Comparison of ENCODE assay signal across 9 mouse cellular contexts in the genomic region with DNA sequence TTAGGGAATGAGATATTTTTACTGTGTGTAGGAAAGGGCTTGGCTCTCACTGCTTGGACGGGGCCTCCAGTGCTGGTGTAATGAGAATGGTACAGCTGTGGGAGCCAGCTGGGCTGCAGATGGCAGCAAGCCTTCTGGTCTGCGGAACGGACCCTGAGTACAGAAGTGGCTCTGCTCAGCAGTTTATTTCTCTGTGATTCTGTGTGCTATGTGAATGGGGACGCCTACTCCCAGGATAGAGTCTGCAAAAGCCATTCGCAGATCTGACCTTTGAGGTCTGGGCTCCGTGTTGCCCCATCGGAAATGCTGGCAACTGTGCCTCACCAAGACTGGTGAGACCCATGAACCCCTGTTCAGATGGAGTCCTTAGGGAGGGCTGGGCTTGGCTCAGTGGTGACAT. TPM values are rescaled to one million over a fixed set of nuclear protein-coding genes. Genes with fewer than 3 reads are reported as not detected.
DNase-seq lines count a peak whose midpoint lies in the region; ATAC-seq and TF ChIP-seq lines count a peak whose summit lies in the region.
"Had no signal": no experiment of that assay in that cellular context is flagged by ENCODE, and none has a peak within 500 bp of the region (broad histone marks: within the 10 kb centered on the region; RNA-seq: fewer than 3 reads in every experiment).

No protein-coding gene starts in this region.

- peak overlapping the region; percentile 4; the same call in 1 of the 2 replicates for H3K9ac ChIP-seq in heart, embryonic 16.5 days (ENCODE audit: low read length)
- H3K9ac ChIP-seq in embryonic facial prominence, embryonic 13.5 days = no peak overlapping the region
- H3K9ac ChIP-seq in intestine, embryonic 15.5 days = no peak overlapping the region
- H3K9ac ChIP-seq in midbrain, embryonic 15.5 days = no peak overlapping the region
- H3K9ac ChIP-seq in liver, postnatal 0 days (replicated peaks) = no peak overlapping the region
- H3K9ac ChIP-seq: liver, embryonic 14.5 days had no signal

- TF ChIP-seq CTCF in cerebellum, adult 2 months (IDR thresholded peaks at IDR 0.05; ENCODE audit: borderline replicate concordance, insufficient read depth, low read depth, low read length) = no peak
- no peak for TF ChIP-seq CTCF in liver, postnatal 0 days (IDR thresholded peaks at IDR 0.05; ENCODE audit: low read depth)

- no peaks in the 10 kb centered on the region for H3K9me3 ChIP-seq in heart, embryonic 16.5 days (replicated peaks; ENCODE audit: control insufficient read depth, low read length)
- no peaks in the 10 kb centered on the region for H3K9me3 ChIP-seq in embryonic facial prominence, embryonic 13.5 days
- H3K9me3 ChIP-seq in intestine, embryonic 15.5 days = no peaks in the 10 kb centered on the region
- no peaks in the 10 kb centered on the region for H3K9me3 ChIP-seq in midbrain, embryonic 15.5 days
- no peaks in the 10 kb centered on the region for H3K9me3 ChIP-seq in liver, postnatal 0 days (ENCODE audit: low read length)

- no peak for DNase-seq in heart, postnatal 4 days
- no peak for DNase-seq in urinary bladder, postnatal 36 days (ENCODE audit: low spot score in 2 of 2)
- DNase-seq in cerebellum, adult 2 months = no peak
- DNase-seq in liver, postnatal 0 days = no peak

- H3K27me3 ChIP-seq in heart, embryonic 16.5 days (ENCODE audit: control insufficient read depth, insufficient read depth, low read length) = peaks cover 17% of the 10 kb centered on the region
- H3K27me3 ChIP-seq in embryonic facial prominence, embryonic 13.5 days = peaks cover 45% of the 10 kb centered on the region
- no peaks in the 10 kb centered on the region for H3K27me3 ChIP-seq in intestine, embryonic 15.5 days (replicated peaks)
- H3K27me3 ChIP-seq in midbrain, embryonic 15.5 days (replicated peaks) = 0 out of 2 replicates have a peak, but pooled peaks cover 10% of the 10 kb centered on the region
- H3K27me3 ChIP-seq in cerebellum, adult 2 months (ENCODE audit: control insufficient read depth, insufficient read depth, low read length) = no peaks in the 10 kb centered on the region
- H3K27me3 ChIP-seq in liver, postnatal 0 days (ENCODE audit: insufficient read depth, low read length) = peaks cover 32% of the 10 kb centered on the region

- ATAC-seq in heart, embryonic 16.5 days (replicated peaks; ENCODE audit: extremely low read depth, insufficient read depth, low FRiP score) = no peak
- ATAC-seq in embryonic facial prominence, embryonic 13.5 days (ENCODE audit: insufficient number of reproducible peaks, insufficient read depth, low FRiP score, low TSS enrichment, low read depth) = peak; percentile 56; the same call in 1 of the 2 replicates
- ATAC-seq in intestine, embryonic 15.5 days = no peak
- ATAC-seq in midbrain, embryonic 15.5 days (replicated peaks) = peak; percentile 31; the same call in 1 of the 2 replicates
- ATAC-seq in liver, postnatal 0 days = no peak

- WGBS in heart, embryonic 16.5 days = 55% methylated on average over 7 of the region's 7 CpGs
- WGBS in embryonic facial prominence, embryonic 13.5 days = 20% methylated on average over 7 of the region's 7 CpGs
- WGBS in intestine, embryonic 15.5 days = 23% methylated on average over 7 of the region's 7 CpGs
- WGBS in midbrain, embryonic 15.5 days = 36% methylated on average over 7 of the region's 7 CpGs
- 30% methylated on average over 7 of the region's 7 CpGs for WGBS in cerebellum, adult 2 months
- WGBS in liver, postnatal 0 days (ENCODE audit: insufficient replicate concordance) = 66% methylated on average over 7 of the region's 7 CpGs

- peaks cover 11% of the 10 kb centered on the region for H3K4me1 ChIP-seq in heart, embryonic 16.5 days (ENCODE audit: control insufficient read depth, insufficient read depth, low read length)
- peaks cover 34% of the 10 kb centered on the region for H3K4me1 ChIP-seq in embryonic facial prominence, embryonic 13.5 days
- peaks cover 13% of the 10 kb centered on the region; the same call in 1 of the 2 replicates for H3K4me1 ChIP-seq in intestine, embryonic 15.5 days (replicated peaks)
- H3K4me1 ChIP-seq in midbrain, embryonic 15.5 days = peaks cover 31% of the 10 kb centered on the region
- H3K4me1 ChIP-seq in cerebellum, adult 2 months (ENCODE audit: control insufficient read depth, insufficient read depth, low read length) = no peaks in the 10 kb centered on the region
- H3K4me1 ChIP-seq in liver, postnatal 0 days (ENCODE audit: insufficient read depth) = peaks cover 12% of the 10 kb centered on the region

- TF ChIP-seq POLR2A in cerebellum, adult 2 months (IDR thresholded peaks at IDR 0.05; ENCODE audit: borderline replicate concordance, insufficient read depth, low read length) = no peak

- peak overlapping the region; percentile 66 for H3K4me3 ChIP-seq in heart, embryonic 16.5 days (ENCODE audit: low read length)
- H3K4me3 ChIP-seq in embryonic facial prominence, embryonic 13.5 days = peak overlapping the region; percentile 62
- peak overlapping the region; percentile 75 for H3K4me3 ChIP-seq in intestine, embryonic 15.5 days (replicated peaks)
- peak overlapping the region; percentile 65 for H3K4me3 ChIP-seq in midbrain, embryonic 15.5 days
- no peak overlapping the region for H3K4me3 ChIP-seq in cerebellum, adult 2 months (replicated peaks; ENCODE audit: insufficient read depth, low read depth, low read length)
- H3K4me3 ChIP-seq in liver, postnatal 0 days (ENCODE audit: low read depth, low read length) = no peak overlapping the region

- peak overlapping the region; percentile 27; the same call in 1 of the 2 replicates for H3K27ac ChIP-seq in heart, embryonic 16.5 days (ENCODE audit: low read length)
- H3K27ac ChIP-seq in embryonic facial prominence, embryonic 13.5 days = no peak overlapping the region
- H3K27ac ChIP-seq in intestine, embryonic 15.5 days = no peak overlapping the region
- no peak overlapping the region for H3K27ac ChIP-seq in midbrain, embryonic 15.5 days
- no peak overlapping the region for H3K27ac ChIP-seq in cerebellum, adult 2 months (ENCODE audit: insufficient read depth, low read length)
- H3K27ac ChIP-seq in liver, postnatal 0 days (ENCODE audit: low read depth) = no peak overlapping the region
- H3K27ac ChIP-seq: liver, embryonic 14.5 days had no signal

- no peak for TF ChIP-seq EP300 in liver, postnatal 0 days (IDR thresholded peaks at IDR 0.05; ENCODE audit: low read depth)

- H3K36me3 ChIP-seq in heart, embryonic 16.5 days (ENCODE audit: control insufficient read depth, insufficient read depth) = no peaks in the 10 kb centered on the region
- peaks cover 8% of the 10 kb centered on the region for H3K36me3 ChIP-seq in embryonic facial prominence, embryonic 13.5 days
- 0 out of 2 replicates have a peak, but pooled peaks cover 6% of the 10 kb centered on the region for H3K36me3 ChIP-seq in intestine, embryonic 15.5 days
- H3K36me3 ChIP-seq in midbrain, embryonic 15.5 days (replicated peaks) = no peaks in the 10 kb centered on the region
- no peaks in the 10 kb centered on the region for H3K36me3 ChIP-seq in liver, postnatal 0 days (replicated peaks; ENCODE audit: insufficient read depth, low read length)

- H3K4me2 ChIP-seq in heart, embryonic 16.5 days (ENCODE audit: low read depth, low read length) = peak overlapping the region; percentile 87
- peak overlapping the region; percentile 83 for H3K4me2 ChIP-seq in embryonic facial prominence, embryonic 13.5 days
- H3K4me2 ChIP-seq in intestine, embryonic 15.5 days (replicated peaks) = peak overlapping the region; percentile 95
- peak overlapping the region; percentile 79 for H3K4me2 ChIP-seq in midbrain, embryonic 15.5 days
- no peak overlapping the region for H3K4me2 ChIP-seq in liver, postnatal 0 days (ENCODE audit: low read depth, low read length)

RNA-seq across cellular contexts. Expression of a gene that starts 2.7 kb away (rescaled TPM):
- 9.1 and 12.2 TPM in 2 replicates for polyA plus RNA-seq in heart, embryonic 16.5 days (2015; fragmentation: Nextera tagmentation; extraction: Ambion mirVana)
- total RNA-seq in heart, postnatal 4 days (2021) = 1 to 10 TPM; 2.4 TPM
- 9.4 and 10.0 TPM in 2 replicates for polyA plus RNA-seq in embryonic facial prominence, embryonic 13.5 days (2015; fragmentation: Nextera tagmentation; extraction: Ambion mirVana)
- 9.7 and 10.6 TPM in 2 replicates for polyA plus RNA-seq in intestine, embryonic 15.5 days (2015; fragmentation: Nextera tagmentation; extraction: Ambion mirVana)
- polyA plus RNA-seq in midbrain, embryonic 15.5 days (2015; fragmentation: Nextera tagmentation; extraction: Ambion mirVana) = 5.0 and 6.2 TPM in 2 replicates
- polyA plus RNA-seq in cerebellum, adult 2 months (2012; rRNA removed) = 2.6 and 3.1 TPM in 2 replicates
- 0.26 and 0.50 TPM in 2 replicates for polyA plus RNA-seq in liver, postnatal 0 days (2015; fragmentation: Nextera tagmentation; extraction: Ambion mirVana)

RNA-seq across cellular contexts. Expression of a gene that starts 30.1 kb away (rescaled TPM):
- polyA plus RNA-seq in heart, embryonic 16.5 days (2015; fragmentation: Nextera tagmentation; extraction: Ambion mirVana) = 34.5 and 36.0 TPM in 2 replicates
- 10 to 100 TPM; 28.8 to 30.0 TPM for total RNA-seq in heart, postnatal 4 days (2021)
- 29.5 and 38.6 TPM in 2 replicates for polyA plus RNA-seq in embryonic facial prominence, embryonic 13.5 days (2015; fragmentation: Nextera tagmentation; extraction: Ambion mirVana)
- polyA plus RNA-seq in intestine, embryonic 15.5 days (2015; fragmentation: Nextera tagmentation; extraction: Ambion mirVana) = 31.0 and 31.4 TPM in 2 replicates
- polyA plus RNA-seq in midbrain, embryonic 15.5 days (2015; fragmentation: Nextera tagmentation; extraction: Ambion mirVana) = 36.7 and 37.1 TPM in 2 replicates
- 38.6 and 39.0 TPM in 2 replicates for polyA plus RNA-seq in cerebellum, adult 2 months (2012; rRNA removed)
- 17.7 and 19.4 TPM in 2 replicates for polyA plus RNA-seq in liver, postnatal 0 days (2015; fragmentation: Nextera tagmentation; extraction: Ambion mirVana)

Comparison
In these comparisons a context has a peak if more than half of its experiments do, and no peak if none do; other contexts are left out.
1. ATAC-seq: peak in embryonic facial prominence, embryonic 13.5 days (single experiment) and midbrain, embryonic 15.5 days (single experiment); none in heart, embryonic 16.5 days (single experiment), intestine, embryonic 15.5 days (single experiment) and liver, postnatal 0 days (single experiment).
2. H3K4me3 ChIP-seq: peak in heart, embryonic 16.5 days (single experiment), embryonic facial prominence, embryonic 13.5 days (single experiment), intestine, embryonic 15.5 days (single experiment) and midbrain, embryonic 15.5 days (single experiment); none in cerebellum, adult 2 months (single experiment) and liver, postnatal 0 days (single experiment).